Mouse (Mus musculus): ENCODE results near the gene Lclat1.

The Lclat1 gene

GRCm38 (mm10) chr17:73092103-73093097, 15.4 kb upstream of the Lclat1 start:
- no peak for DNase-seq

GRCm38 (mm10) chr17:73095070-73095469, 12.7 kb upstream of the Lclat1 start:
- DNase-seq: no peak

GRCm38 (mm10) chr17:73095585-73095984, 12.2 kb upstream of the Lclat1 start:
- no peak for DNase-seq

- DNase-seq: no peak
Measured at GRCm38 (mm10) chr17:73096484-73096883, 11.3 kb upstream of the Lclat1 start.

- no peak for DNase-seq
Measured at GRCm38 (mm10) chr17:73098636-73099035, 9.1 kb upstream of the Lclat1 start.

- no peak for DNase-seq
Measured at GRCm38 (mm10) chr17:73100396-73100795, 7.4 kb upstream of the Lclat1 start.

- DNase-seq: no peak
Measured at GRCm38 (mm10) chr17:73102538-73102937, 5.2 kb upstream of the Lclat1 start.

GRCm38 (mm10) chr17:73108170-73108887, 544 bp downstream of the Lclat1 start:
- no peak for DNase-seq

GRCm38 (mm10) chr17:73108888-73109259, 1.1 kb downstream of the Lclat1 start:
- no peak for DNase-seq

- DNase-seq: no peak
Measured at GRCm38 (mm10) chr17:73112128-73112527, 4.3 kb downstream of the Lclat1 start.

- no peak for DNase-seq
Measured at GRCm38 (mm10) chr17:73112601-73113000, 4.8 kb downstream of the Lclat1 start.

GRCm38 (mm10) chr17:73113230-73113629, 5.4 kb downstream of the Lclat1 start:
- DNase-seq: no peak

- no peak for DNase-seq
Measured at GRCm38 (mm10) chr17:73118134-73118533, 10.3 kb downstream of the Lclat1 start.

- DNase-seq: no peak
Measured at GRCm38 (mm10) chr17:73118702-73119101, 10.9 kb downstream of the Lclat1 start.

GRCm38 (mm10) chr17:73119150-73119549, 11.4 kb downstream of the Lclat1 start:
- DNase-seq: no peak

- DNase-seq: no peak
Measured at GRCm38 (mm10) chr17:73120545-73120944, 12.8 kb downstream of the Lclat1 start.

GRCm38 (mm10) chr17:73121726-73122125, 13.9 kb downstream of the Lclat1 start:
- no peak for DNase-seq

- no peak for DNase-seq
Measured at GRCm38 (mm10) chr17:73126349-73126748, 18.6 kb downstream of the Lclat1 start.

GRCm38 (mm10) chr17:73126903-73127302, 19.1 kb downstream of the Lclat1 start:
- no peak for DNase-seq

GRCm38 (mm10) chr17:73136562-73137484, 29.0 kb downstream of the Lclat1 start:
- DNase-seq: no peak

GRCm38 (mm10) chr17:73138217-73138616, 30.4 kb downstream of the Lclat1 start:
- no peak for DNase-seq

GRCm38 (mm10) chr17:73142029-73142428, 34.2 kb downstream of the Lclat1 start:
- no peak for DNase-seq

- DNase-seq: no peak
Measured at GRCm38 (mm10) chr17:73142445-73142844, 34.7 kb downstream of the Lclat1 start.
